Mouse (Mus musculus) bone marrow macrophage, adult 2 months (primary cell): ENCODE measurements at regions not wholly inside any gene's neighbourhood (a gene's known extent, or its start where the extent isn't known, plus 50 kb on each side); places are given as distances from the start of the nearest gene placed in this dataset.

Source experiments
- H3K27ac ChIP-seq: 2 replicates; pipeline ENCODE4 v1.5.1; 2012; ENCODE audit warnings: low read depth, low read length; ENCODE audit not compliant: insufficient read depth
- H3K4me1 ChIP-seq: 2 replicates; pipeline ENCODE4 v1.6.1; 2012; ENCODE audit warnings: low read length; ENCODE audit not compliant: control insufficient read depth, insufficient read depth
- H3K4me3 ChIP-seq: 2 replicates; pipeline ENCODE4 v1.5.1; 2012; ENCODE audit warnings: mild to moderate bottlenecking, low read length, moderate library complexity; ENCODE audit not compliant: insufficient read depth
- CTCF ChIP-seq: IDR thresholded peaks from 2 replicates; pipeline ENCODE4 v1.5.1; 2012; ENCODE audit warnings: low read depth, mild to moderate bottlenecking, low read length, moderate library complexity
- POLR2A ChIP-seq: IDR thresholded peaks from 2 replicates; pipeline ENCODE4 v1.6.1; 2012; ENCODE audit warnings: mild to moderate bottlenecking, low read depth, low read length, borderline replicate concordance

- Histone ChIP-seq H3K4me3 (no peak overlapping the region), H3K4me1 (no peaks in the 10 kb centered on the region), H3K27ac (no peak overlapping the region)
- TF ChIP-seq POLR2A, result no peak
- TF ChIP-seq CTCF, result no peak
Measured at GRCm38 (mm10) chr9:43970858-43971257, 72.3 kb upstream of the Thy1 start.

GRCm38 (mm10) chr9:43972290-43972689, 70.9 kb upstream of the Thy1 start:
- TF ChIP-seq CTCF (no peak), POLR2A (no peak)
- H3K4me1 ChIP-seq, result no peaks in the 10 kb centered on the region
- H3K4me3 ChIP-seq, result no peak overlapping the region
- H3K27ac ChIP-seq, result no peak overlapping the region

- Histone ChIP-seq H3K4me1 (no peaks in the 10 kb centered on the region), H3K27ac (no peak overlapping the region), H3K4me3 (no peak overlapping the region)
- TF ChIP-seq POLR2A, result no peak
- TF ChIP-seq CTCF, result no peak
Measured at GRCm38 (mm10) chr9:43975405-43975804, 67.8 kb upstream of the Thy1 start.

GRCm38 (mm10) chr9:43976366-43976765, 66.8 kb upstream of the Thy1 start:
- Histone ChIP-seq H3K4me1 (no peaks in the 10 kb centered on the region), H3K4me3 (no peak overlapping the region), H3K27ac (no peak overlapping the region)
- TF ChIP-seq POLR2A (no peak), CTCF (no peak)

- TF ChIP-seq POLR2A (no peak), CTCF (no peak)
- Histone ChIP-seq H3K4me3 (no peak overlapping the region), H3K4me1 (no peaks in the 10 kb centered on the region), H3K27ac (no peak overlapping the region)
Measured at GRCm38 (mm10) chr9:43977773-43978172, 65.4 kb upstream of the Thy1 start.

- Histone ChIP-seq H3K4me3 (no peak overlapping the region), H3K27ac (no peak overlapping the region), H3K4me1 (no peaks in the 10 kb centered on the region)
- TF ChIP-seq CTCF (no peak), POLR2A (no peak)
Measured at GRCm38 (mm10) chr9:43981376-43981775, 61.8 kb upstream of the Thy1 start.

- Histone ChIP-seq H3K27ac (no peak overlapping the region), H3K4me1 (no peaks in the 10 kb centered on the region), H3K4me3 (no peak overlapping the region)
- no peak for TF ChIP-seq CTCF
Measured at GRCm38 (mm10) chr9:43982359-43982889, 60.8 kb upstream of the Thy1 start.

- no peak overlapping the region for H3K27ac ChIP-seq
- H3K4me3 ChIP-seq, result no peak overlapping the region
- TF ChIP-seq POLR2A (no peak), CTCF (no peak)
- H3K4me1 ChIP-seq, result no peaks in the 10 kb centered on the region
Measured at GRCm38 (mm10) chr9:43983220-43983619, 60.0 kb upstream of the Thy1 start.

- no peak overlapping the region for H3K27ac ChIP-seq
- H3K4me3 ChIP-seq, result no peak overlapping the region
- H3K4me1 ChIP-seq, result no peaks in the 10 kb centered on the region
- peak; percentile 81 for TF ChIP-seq CTCF
- TF ChIP-seq POLR2A, result no peak
Measured at GRCm38 (mm10) chr9:43984181-43985062, 58.8 kb upstream of the Thy1 start.

- no peak overlapping the region for H3K4me3 ChIP-seq
- no peaks in the 10 kb centered on the region for H3K4me1 ChIP-seq
- TF ChIP-seq CTCF (no peak), POLR2A (no peak)
- H3K27ac ChIP-seq, result no peak overlapping the region
Measured at GRCm38 (mm10) chr9:43987957-43988356, 55.2 kb upstream of the Thy1 start.
